Mouse (Mus musculus) CD4-positive naive resting alpha-beta T cell, adult 57 days (primary cell): ENCODE results near the gene Gpr142. TPM values are rescaled to one million over a fixed set of nuclear protein-coding genes. Genes with fewer than 3 reads are reported as not detected.

Source experiments
- total RNA-seq: library from RNA; stranded (reverse); gene quantifications from one replicate; pipeline ENCODE4 v1.2.4, GENCODE M21; 2023

The Gpr142 gene
- not detected for total RNA-seq

GRCm38 (mm10) chr11:114798624-114799023 is at the start of gene Gpr142:
TSS of gene Gpr142 (plus strand) at chr11:114798924.

GRCm38 (mm10) chr11:114764820-114765818 is 33.6 kb upstream of the Gpr142 start, which contains the start of gene Kif19a:
TSS of gene Kif19a (plus strand) at chr11:114765388.

DNA sequence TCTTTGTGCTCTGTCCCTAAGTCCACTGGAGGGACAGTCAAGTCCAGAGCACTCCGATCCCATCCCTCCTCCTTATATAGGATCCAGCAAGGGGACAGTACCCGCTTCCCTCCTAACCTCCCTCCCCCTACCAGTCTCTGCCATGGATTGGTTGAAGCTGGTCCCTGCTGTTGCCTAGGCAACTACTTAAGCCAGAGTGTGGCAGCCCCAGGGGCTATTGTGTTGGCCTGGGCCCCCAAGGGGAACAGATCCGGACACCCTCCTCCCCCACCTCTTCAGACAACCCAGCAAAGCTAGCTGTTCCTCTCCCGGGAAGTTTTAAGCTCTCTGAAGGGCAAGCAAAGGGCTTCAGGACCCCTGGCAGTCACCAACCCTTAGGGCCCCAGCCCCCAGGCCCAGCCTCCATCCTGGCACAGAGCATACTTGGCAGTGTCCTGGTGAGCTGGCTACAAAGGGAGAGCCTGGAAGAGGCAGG is 2.8 kb upstream of the Gpr142 start, which contains the start of gene Btbd17:
Gene Btbd17, minus strand, starts transcription at position 98 of the 475 bp plus-strand sequence.

GRCm38 (mm10) chr11:114850452-114851268 is 51.9 kb downstream of the Gpr142 start, which contains the start of gene Gprc5c:
TSS of gene Gprc5c (plus strand) at chr11:114851152.

Other genes starting within 250 kb of the Gpr142 start
- 2,702 TPM for gene Rpl38, start 130.4 kb upstream of the Gpr142 start, total RNA-seq
- 0.86 TPM for gene Ttyh2, start 123.5 kb upstream of the Gpr142 start, total RNA-seq
- gene Dnaic2, start 71.5 kb upstream of the Gpr142 start, total RNA-seq = not detected
- not detected for gene Kif19a, start 33.5 kb upstream of the Gpr142 start, total RNA-seq
- not detected for gene Btbd17, start 3.0 kb upstream of the Gpr142 start, total RNA-seq
- gene Gprc5c, start 52.2 kb downstream of the Gpr142 start, total RNA-seq = 0.92 TPM
- gene Cd300a, start 91.1 kb downstream of the Gpr142 start, total RNA-seq = 2.2 TPM
- 0.30 TPM for gene Cd300lb, start 135.5 kb downstream of the Gpr142 start, total RNA-seq
- not detected for gene Cd300c, start 170.2 kb downstream of the Gpr142 start, total RNA-seq
- gene Cd300ld, start 191.0 kb downstream of the Gpr142 start, total RNA-seq = 1.0 TPM
- 1.3 TPM for gene Cd300c2, start 203.0 kb downstream of the Gpr142 start, total RNA-seq
- not detected for gene Cd300ld2, start 217.3 kb downstream of the Gpr142 start, total RNA-seq
- gene Cd300ld4, start 228.1 kb downstream of the Gpr142 start, total RNA-seq = not detected
- 0.83 TPM for gene Cd300ld5, start 238.8 kb downstream of the Gpr142 start, total RNA-seq
- 0.83 TPM for gene Cd300ld3, start 249.5 kb downstream of the Gpr142 start, total RNA-seq